Mouse (Mus musculus) megakaryocyte, embryonic 14.5 days (primary cell): Measurements from ENCODE around the gene Phf21a.

Source experiments
- FLI1 ChIP-seq: IDR thresholded peaks from 2 replicates; pipeline ENCODE4 v1.6.1; 2012; ENCODE audit warnings: low read length, inconsistent platforms, mixed read lengths
- GATA1 ChIP-seq: IDR thresholded peaks from 3 replicates; pipeline ENCODE4 v1.6.1; 2012; ENCODE audit warnings: mixed read lengths, low read length, inconsistent platforms, borderline replicate concordance

GRCm38 (mm10) chr2:92190960-92191359 lies 98.0 kb downstream of the Phf21a start:
- TF ChIP-seq GATA1 = no peak; the same call in 2 of the 3 replicates
- no peak for TF ChIP-seq FLI1
